Comparison of ENCODE assay signal across 22 mouse cellular contexts in genomic region chr3:51055004-51055403, GRCm38 (mm10).
DNase-seq lines count a peak whose midpoint lies in the region; ATAC-seq lines count a peak whose summit lies in the region.
"Had no signal": no experiment of that assay in that cellular context is flagged by ENCODE, and none has a peak within 500 bp of the region (broad histone marks: within the 10 kb centered on the region; RNA-seq: fewer than 3 reads in every experiment).

No protein-coding gene starts in this region.

- intact Hi-C loops in left cerebral cortex, postnatal 25 days (cut with DNase I) = no loop called here

- H3K9me3 ChIP-seq in neural tube, embryonic 11.5 days (ENCODE audit: control insufficient read depth, low read length) = no peaks in the 10 kb centered on the region
- H3K9me3 ChIP-seq in neural tube, embryonic 15.5 days (replicated peaks) = peaks cover 1% of the 10 kb centered on the region; the same call in 1 of the 2 replicates
- H3K9me3 ChIP-seq in neural tube, embryonic 12.5 days = peaks cover 2% of the 10 kb centered on the region
- H3K9me3 ChIP-seq in neural tube, embryonic 13.5 days = peaks cover 2% of the 10 kb centered on the region; the same call in 1 of the 2 replicates
- H3K9me3 ChIP-seq in neural tube, embryonic 14.5 days (ENCODE audit: control insufficient read depth, low read length) = no peaks in the 10 kb centered on the region
- H3K9me3 ChIP-seq: G1E had no signal

- H3K4me1 ChIP-seq in neural tube, embryonic 11.5 days (ENCODE audit: control insufficient read depth, insufficient read depth, low read length) = no peaks in the 10 kb centered on the region
- H3K4me1 ChIP-seq in neural tube, embryonic 15.5 days = no peaks in the 10 kb centered on the region
- no peaks in the 10 kb centered on the region for H3K4me1 ChIP-seq in neural tube, embryonic 12.5 days
- H3K4me1 ChIP-seq in neural tube, embryonic 13.5 days (replicated peaks) = no peaks in the 10 kb centered on the region
- H3K4me1 ChIP-seq in neural tube, embryonic 14.5 days (ENCODE audit: control insufficient read depth, insufficient read depth, low read length) = no peaks in the 10 kb centered on the region

- H3K4me3 ChIP-seq in neural tube, embryonic 11.5 days (ENCODE audit: low read depth, low read length) = no peak overlapping the region
- no peak overlapping the region for H3K4me3 ChIP-seq in neural tube, embryonic 15.5 days (replicated peaks)
- no peak overlapping the region for H3K4me3 ChIP-seq in neural tube, embryonic 12.5 days
- no peak overlapping the region for H3K4me3 ChIP-seq in neural tube, embryonic 13.5 days
- H3K4me3 ChIP-seq in neural tube, embryonic 14.5 days (ENCODE audit: low read depth, low read length) = no peak overlapping the region

- H3K36me3 ChIP-seq in neural tube, embryonic 11.5 days (ENCODE audit: control insufficient read depth, insufficient read depth, low read length) = no peaks in the 10 kb centered on the region
- H3K36me3 ChIP-seq in neural tube, embryonic 15.5 days = no peaks in the 10 kb centered on the region
- no peaks in the 10 kb centered on the region for H3K36me3 ChIP-seq in neural tube, embryonic 12.5 days
- no peaks in the 10 kb centered on the region for H3K36me3 ChIP-seq in neural tube, embryonic 13.5 days
- H3K36me3 ChIP-seq in neural tube, embryonic 14.5 days (ENCODE audit: control insufficient read depth, insufficient read depth, low read length) = no peaks in the 10 kb centered on the region
- H3K36me3 ChIP-seq: G1E had no signal

- no peak overlapping the region for H3K27ac ChIP-seq in neural tube, embryonic 11.5 days (ENCODE audit: low read depth, low read length)
- no peak overlapping the region for H3K27ac ChIP-seq in neural tube, embryonic 15.5 days (replicated peaks)
- H3K27ac ChIP-seq in neural tube, embryonic 12.5 days = no peak overlapping the region
- no peak overlapping the region for H3K27ac ChIP-seq in neural tube, embryonic 13.5 days (replicated peaks)
- no peak overlapping the region for H3K27ac ChIP-seq in neural tube, embryonic 14.5 days (ENCODE audit: low read depth, low read length)

- no peak overlapping the region for H3K4me2 ChIP-seq in neural tube, embryonic 11.5 days (ENCODE audit: low read depth)
- no peak overlapping the region for H3K4me2 ChIP-seq in neural tube, embryonic 15.5 days
- no peak overlapping the region for H3K4me2 ChIP-seq in neural tube, embryonic 12.5 days (replicated peaks)
- H3K4me2 ChIP-seq in neural tube, embryonic 13.5 days = no peak overlapping the region
- H3K4me2 ChIP-seq in neural tube, embryonic 14.5 days (ENCODE audit: low read depth, low read length) = no peak overlapping the region

- H3K9ac ChIP-seq in neural tube, embryonic 11.5 days (ENCODE audit: low read length) = no peak overlapping the region
- no peak overlapping the region for H3K9ac ChIP-seq in neural tube, embryonic 15.5 days (replicated peaks)
- H3K9ac ChIP-seq in neural tube, embryonic 12.5 days = no peak overlapping the region
- H3K9ac ChIP-seq in neural tube, embryonic 13.5 days = no peak overlapping the region
- no peak overlapping the region for H3K9ac ChIP-seq in neural tube, embryonic 14.5 days (replicated peaks; ENCODE audit: low read depth, low read length)

- ATAC-seq in neural tube, embryonic 11.5 days (ENCODE audit: insufficient read depth, low FRiP score, low TSS enrichment) = 0 out of 2 replicates have a peak, but pooled peaks have one; percentile 27
- ATAC-seq in neural tube, embryonic 15.5 days (ENCODE audit: low FRiP score) = no peak
- peak; percentile 70; the same call in 1 of the 2 replicates for ATAC-seq in neural tube, embryonic 12.5 days (ENCODE audit: low FRiP score, low read depth)
- ATAC-seq in neural tube, embryonic 13.5 days (ENCODE audit: low read depth) = peak; percentile 53; the same call in 1 of the 2 replicates
- peak; percentile 71 for ATAC-seq in neural tube, embryonic 14.5 days (ENCODE audit: low read depth)
- ATAC-seq: activated CD4-positive, CD25-positive, alpha-beta regulatory T cell, adult 4 months; CD4-positive, CD25-positive, alpha-beta regulatory T cell, adult 4 months; Patski had no signal

- WGBS in neural tube, embryonic 11.5 days = 77% methylated on average over 8 of the region's 8 CpGs
- WGBS in neural tube, embryonic 15.5 days = 73% methylated on average over 8 of the region's 8 CpGs
- 77% methylated on average over 8 of the region's 8 CpGs for WGBS in neural tube, embryonic 12.5 days
- 71% methylated on average over 8 of the region's 8 CpGs for WGBS in neural tube, embryonic 13.5 days
- WGBS in neural tube, embryonic 14.5 days = 64% methylated on average over 8 of the region's 8 CpGs

- no peaks in the 10 kb centered on the region for H3K27me3 ChIP-seq in neural tube, embryonic 11.5 days (ENCODE audit: control insufficient read depth, insufficient read depth, low read length)
- H3K27me3 ChIP-seq in neural tube, embryonic 15.5 days (replicated peaks) = no peaks in the 10 kb centered on the region
- no peaks in the 10 kb centered on the region for H3K27me3 ChIP-seq in neural tube, embryonic 12.5 days (replicated peaks)
- no peaks in the 10 kb centered on the region for H3K27me3 ChIP-seq in neural tube, embryonic 13.5 days
- no peaks in the 10 kb centered on the region for H3K27me3 ChIP-seq in neural tube, embryonic 14.5 days (ENCODE audit: control insufficient read depth, insufficient read depth, low read length)
- H3K27me3 ChIP-seq: CH12.LX, Patski had no signal

- DNase-seq in neural tube, embryonic 11.5 days (ENCODE audit: low spot score) = no peak
- no peak for DNase-seq in neural tube, embryonic 10.5 days (ENCODE audit: extremely low spot score, low spot score)
- no peak for DNase-seq in retina, embryonic 14.5 days (ENCODE audit: low spot score)
- no peak for DNase-seq in left cerebral cortex, postnatal 25 days (ENCODE audit: low spot score in 2 of 2)
- DNase-seq: adrenal gland, adult 2 months; adrenal gland, adult 8-10 months; adrenal gland, postnatal 10 days; adrenal gland, postnatal 14 days; adrenal gland, postnatal 25 days; adrenal gland, postnatal 36 days; B cell, adult 2 months; cerebellum, adult 11 months; cerebellum, adult 11-12 months had no signal
